Mouse (Mus musculus): ENCODE results near the gene Mars.

The Mars gene

GRCm38 (mm10) chr10:127257790-127258189 is 53.8 kb downstream of the Mars start:
- DNase-seq, result no peak

- DNase-seq, result no peak
Measured at GRCm38 (mm10) chr10:127255625-127256345, 55.8 kb downstream of the Mars start.

GRCm38 (mm10) chr10:127250810-127251209 is 60.8 kb downstream of the Mars start:
- no peak for DNase-seq

Data from cerebellum, adult 9-10 months (tissue).